Mouse (Mus musculus) heart, adult 8-10 months (tissue): ENCODE data around the gene C7. TPM values are rescaled to one million over a fixed set of nuclear protein-coding genes. Genes with fewer than 3 reads are reported as not detected.
"Not testable (repeated sequence)": the region's sequence is repeated elsewhere in the genome, so short reads cannot be mapped to it uniquely, and the experiment has no call there.

Source experiments
- DNase-seq: peaks from one replicate; pipeline ENCODE4 v3.0.0; 2022; ENCODE audit warnings: low spot score
- total RNA-seq, 4 experiments: library from RNA; stranded (reverse); gene quantifications; 2 replicates each; pipeline ENCODE4 v1.2.4; 2022

C7 gene
- total RNA-seq: 1 to 10 TPM in 2 of 4 experiments, under 1 TPM in 2; 0.65 to 5.3 (median 2.5) TPM

- DNase-seq: peak; percentile 58
Measured at GRCm38 (mm10) chr15:5063635-5064034, at the start of gene C7. Gene C7, minus strand, starts transcription at chr15:5063740.

DNA sequence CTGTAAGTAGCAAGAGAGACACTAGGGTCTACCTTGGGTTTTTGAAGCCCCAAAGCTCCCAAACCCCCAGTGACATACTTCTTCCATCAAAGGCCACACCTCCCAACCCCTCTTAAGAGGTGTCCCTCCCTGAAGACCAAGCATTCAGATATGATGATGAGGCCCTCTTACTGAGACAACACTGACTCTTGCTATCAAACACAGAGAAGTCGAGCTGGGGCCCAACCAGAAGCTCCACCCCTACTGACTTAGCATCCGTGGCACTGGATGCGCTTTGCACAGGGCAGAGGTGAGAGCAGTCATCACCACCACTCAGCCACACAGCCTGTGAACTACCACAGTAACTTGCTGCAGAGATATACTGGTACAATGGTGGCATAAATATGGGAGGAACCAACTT, 49.1 kb upstream of the C7 start:
- no peak for DNase-seq

GRCm38 (mm10) chr15:5108655-5109040, 45.1 kb upstream of the C7 start:
- peak; percentile 11 for DNase-seq

DNA sequence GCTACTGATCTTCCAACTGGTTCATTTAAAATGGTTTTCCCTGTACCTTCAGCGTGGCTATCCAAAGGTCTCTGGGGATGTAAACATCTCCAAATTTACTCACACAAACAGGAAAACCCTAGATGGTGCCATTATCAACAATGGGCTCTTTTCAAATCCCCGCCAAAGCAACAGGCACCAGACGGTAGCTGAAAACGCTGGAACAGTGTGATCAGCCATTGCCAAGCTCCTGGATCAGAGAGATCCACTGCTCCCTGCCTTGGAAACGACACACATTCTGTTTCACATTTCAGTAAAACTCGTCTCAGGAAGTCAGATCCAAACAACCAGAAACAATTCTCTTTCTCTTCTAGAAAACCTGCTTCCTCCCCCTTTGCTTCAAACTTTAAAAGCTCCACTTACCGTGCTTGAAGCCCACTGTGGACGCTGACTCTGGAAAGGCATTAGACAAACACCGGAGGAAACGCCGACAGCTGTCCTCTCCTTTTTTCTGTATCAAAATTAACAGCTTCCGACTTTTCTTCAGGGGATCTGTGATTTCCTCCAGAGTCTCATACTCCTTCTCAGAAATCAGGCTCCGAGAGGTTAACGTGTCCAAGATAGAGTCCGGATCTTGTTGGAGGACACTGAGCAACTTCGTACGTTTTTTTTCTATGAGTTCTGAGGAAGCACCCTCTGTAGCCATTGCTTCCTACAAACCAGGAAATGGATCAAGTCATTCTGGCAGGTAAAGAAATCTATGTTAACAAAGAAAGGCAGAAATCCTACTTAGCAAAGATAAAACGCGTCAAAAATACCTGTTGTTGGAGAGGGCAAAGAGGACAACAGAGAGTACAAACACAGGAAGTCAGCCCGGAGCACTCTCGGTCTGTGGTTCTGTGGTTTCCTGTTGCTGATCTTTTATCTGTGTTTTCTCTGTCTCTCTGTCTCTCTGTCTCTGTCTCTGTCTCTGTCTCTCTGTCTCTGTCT, 44.4 kb upstream of the C7 start, which contains the start of gene Card6:
Gene Card6, minus strand, starts transcription at position 854 of the 969 bp plus-strand sequence.
- peak; percentile 32 for DNase-seq

GRCm38 (mm10) chr15:5106293-5106692, 42.8 kb upstream of the C7 start:
- DNase-seq: peak; percentile 40

GRCm38 (mm10) chr15:5105891-5106290, 42.4 kb upstream of the C7 start:
- DNase-seq: no peak

- no peak for DNase-seq
Measured at GRCm38 (mm10) chr15:5102312-5102711, 38.8 kb upstream of the C7 start.

DNA sequence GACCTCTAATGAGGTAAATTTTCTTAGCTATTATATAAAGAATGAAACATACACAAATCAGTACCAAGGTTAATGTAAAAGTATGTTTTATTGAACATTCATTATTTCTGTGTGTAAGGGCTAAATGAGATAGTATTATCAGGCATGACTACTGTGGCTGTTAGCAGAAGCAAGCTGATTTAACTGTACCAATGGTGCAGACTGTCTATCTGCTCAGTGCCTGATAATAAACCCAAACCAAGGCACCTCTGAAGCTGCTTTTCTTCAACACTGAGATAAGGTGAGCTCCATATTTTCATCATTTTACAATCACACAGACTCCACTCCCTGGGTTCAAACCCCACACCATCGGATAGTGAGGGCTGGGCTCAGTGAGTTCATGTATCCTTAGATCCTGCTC, 33.8 kb upstream of the C7 start:
- no peak for DNase-seq

- DNase-seq: no peak
Measured at GRCm38 (mm10) chr15:5095534-5096301, 32.2 kb upstream of the C7 start.

DNA sequence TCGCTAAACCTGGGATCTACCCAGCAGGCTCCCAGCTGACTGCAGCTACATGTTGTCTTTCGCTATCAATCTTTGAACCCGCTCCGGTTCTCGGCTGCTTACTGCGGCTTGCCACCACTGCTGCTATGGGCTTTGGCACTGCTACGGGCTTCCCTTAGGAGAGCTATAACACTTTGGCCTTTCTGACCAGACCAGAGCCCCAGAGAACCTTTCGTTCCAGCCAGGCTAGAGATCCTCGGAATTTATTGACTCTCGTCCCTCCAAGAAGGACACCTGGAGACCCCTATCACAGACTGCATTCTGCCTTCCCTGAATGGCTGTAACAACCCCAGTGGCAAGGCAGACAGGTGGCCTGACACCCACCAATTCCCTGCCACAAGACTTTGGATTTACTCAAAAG, 26.6 kb upstream of the C7 start:
- DNase-seq: no peak

DNA sequence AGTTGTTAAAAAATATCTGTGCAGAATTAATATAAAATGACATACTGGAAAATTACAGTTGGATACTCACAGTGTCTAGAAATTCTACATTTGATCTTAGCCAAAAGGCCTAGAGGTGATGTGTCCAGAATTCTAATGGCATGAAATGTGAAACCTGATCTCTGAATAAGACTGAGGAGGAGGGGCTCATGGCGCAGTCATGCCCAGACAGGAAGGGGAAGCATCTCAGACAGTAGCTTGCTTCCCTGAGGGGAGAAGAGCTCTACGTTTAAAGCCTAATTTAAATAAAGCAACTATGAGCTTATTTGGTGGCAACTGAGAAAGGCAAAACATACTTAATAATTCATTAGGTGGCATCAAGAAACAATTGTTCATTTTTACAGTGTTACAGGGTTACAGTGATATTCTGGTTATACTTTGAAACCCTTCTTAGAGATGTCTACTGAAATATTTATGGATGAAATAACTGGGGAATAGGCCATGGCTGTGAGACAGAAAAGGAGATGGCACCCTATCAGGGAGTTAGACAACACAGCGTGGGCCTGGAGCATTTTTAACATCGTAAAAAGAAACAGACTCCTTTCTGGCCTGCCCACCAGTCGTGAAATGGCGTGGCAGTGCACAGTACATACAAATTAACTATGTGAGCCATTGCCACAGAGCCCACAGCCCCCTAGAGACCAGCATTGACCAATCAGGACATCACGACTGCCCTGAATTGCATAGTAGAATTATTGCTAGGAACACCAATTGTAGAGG, 25.5 kb upstream of the C7 start:
- DNase-seq: no peak

DNA sequence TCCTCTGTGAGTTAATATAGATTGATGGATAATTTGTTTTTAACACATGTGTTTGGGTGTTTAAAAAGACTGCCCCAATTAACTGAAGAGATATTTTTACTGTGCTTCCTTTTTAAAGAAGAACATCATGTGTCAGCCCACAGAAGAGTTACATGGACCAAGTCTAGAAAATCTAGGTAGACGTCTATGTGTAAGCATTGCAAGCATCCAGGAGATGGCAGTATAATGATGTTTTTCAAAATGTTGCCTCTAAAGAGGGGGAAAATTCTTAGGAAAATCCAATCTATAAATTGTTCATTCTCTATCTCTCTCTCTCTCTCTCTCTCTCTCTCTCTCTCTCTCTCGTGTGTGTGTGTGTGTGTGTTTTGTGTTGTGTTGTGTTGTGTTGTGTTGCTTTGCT, 22.6 kb upstream of the C7 start:
- DNase-seq: no peak

DNA sequence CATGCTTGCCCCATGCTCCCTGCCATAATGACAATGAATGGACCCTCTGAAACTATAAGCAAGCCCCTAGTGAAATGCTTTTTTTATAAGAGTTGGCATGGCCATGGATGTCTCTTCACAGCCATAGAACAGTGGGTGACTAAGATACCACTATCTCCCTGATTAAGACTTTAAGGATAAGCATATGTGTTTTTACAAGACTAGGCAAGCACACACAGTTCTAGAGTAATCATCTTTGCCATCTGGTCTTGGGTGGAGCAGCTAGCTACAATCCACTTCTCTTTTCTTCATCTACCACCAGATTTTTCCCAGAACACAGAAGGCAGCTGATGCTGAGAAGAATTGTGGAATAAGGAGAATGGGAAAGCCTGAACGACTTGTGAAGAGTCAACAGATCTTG, 17.7 kb upstream of the C7 start:
- DNase-seq: no peak

GRCm38 (mm10) chr15:5068801-5069518, 5.4 kb upstream of the C7 start:
- peak; percentile 39 for DNase-seq

DNA sequence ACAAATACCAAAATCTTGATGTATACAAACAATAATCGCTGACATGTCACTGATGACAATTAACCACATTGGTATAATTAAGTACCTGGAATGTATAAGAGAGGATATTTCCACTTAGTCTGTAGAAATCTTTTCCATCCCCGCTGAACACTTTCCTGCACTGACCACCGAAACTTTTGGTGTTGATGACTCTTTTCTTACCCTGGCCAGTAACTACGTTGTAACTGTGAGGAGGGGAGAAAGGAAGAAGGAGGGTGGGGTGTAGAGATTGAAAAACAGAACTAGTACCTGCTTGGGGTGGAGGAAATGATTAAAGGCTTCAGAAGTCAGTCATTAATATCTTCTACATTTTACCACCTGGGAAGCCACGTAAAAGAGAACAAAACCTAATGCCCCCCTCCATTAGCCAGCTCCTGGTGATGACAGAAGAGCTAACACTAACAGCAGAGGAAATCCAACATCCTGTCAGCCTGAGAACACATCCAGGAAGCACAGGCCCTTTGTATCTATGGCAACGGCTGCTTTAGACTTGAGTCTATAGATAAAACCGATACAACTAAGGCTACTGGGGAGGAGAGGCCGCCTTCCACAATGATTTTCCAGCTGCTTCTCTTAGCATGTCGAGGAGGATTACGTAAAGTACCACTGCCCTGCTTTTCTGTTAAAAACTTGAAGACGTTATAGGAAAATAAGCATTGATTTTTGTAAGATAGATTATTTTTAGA, 17.8 kb downstream of the C7 start:
- peak; percentile 2 for DNase-seq

DNA sequence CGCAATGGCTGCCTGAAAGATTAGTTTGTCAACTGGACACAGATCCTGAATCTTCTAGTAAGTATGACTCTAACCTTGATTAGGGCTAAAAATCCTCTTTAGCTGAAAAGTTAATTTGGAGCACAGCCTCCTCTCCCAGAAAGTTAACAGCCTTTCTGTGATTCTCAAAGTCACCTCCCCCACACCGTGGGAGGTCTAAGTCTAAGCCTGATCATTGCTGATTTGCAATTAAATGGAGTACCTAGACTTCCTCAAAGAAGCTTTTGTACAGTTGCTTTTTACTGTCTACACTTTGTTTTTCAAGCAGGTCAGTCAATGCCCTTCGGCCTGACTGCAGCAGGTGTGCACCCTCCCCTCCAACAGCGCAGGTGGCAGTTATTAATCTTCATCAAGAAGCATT, 34.3 kb downstream of the C7 start:
- no peak for DNase-seq

DNA sequence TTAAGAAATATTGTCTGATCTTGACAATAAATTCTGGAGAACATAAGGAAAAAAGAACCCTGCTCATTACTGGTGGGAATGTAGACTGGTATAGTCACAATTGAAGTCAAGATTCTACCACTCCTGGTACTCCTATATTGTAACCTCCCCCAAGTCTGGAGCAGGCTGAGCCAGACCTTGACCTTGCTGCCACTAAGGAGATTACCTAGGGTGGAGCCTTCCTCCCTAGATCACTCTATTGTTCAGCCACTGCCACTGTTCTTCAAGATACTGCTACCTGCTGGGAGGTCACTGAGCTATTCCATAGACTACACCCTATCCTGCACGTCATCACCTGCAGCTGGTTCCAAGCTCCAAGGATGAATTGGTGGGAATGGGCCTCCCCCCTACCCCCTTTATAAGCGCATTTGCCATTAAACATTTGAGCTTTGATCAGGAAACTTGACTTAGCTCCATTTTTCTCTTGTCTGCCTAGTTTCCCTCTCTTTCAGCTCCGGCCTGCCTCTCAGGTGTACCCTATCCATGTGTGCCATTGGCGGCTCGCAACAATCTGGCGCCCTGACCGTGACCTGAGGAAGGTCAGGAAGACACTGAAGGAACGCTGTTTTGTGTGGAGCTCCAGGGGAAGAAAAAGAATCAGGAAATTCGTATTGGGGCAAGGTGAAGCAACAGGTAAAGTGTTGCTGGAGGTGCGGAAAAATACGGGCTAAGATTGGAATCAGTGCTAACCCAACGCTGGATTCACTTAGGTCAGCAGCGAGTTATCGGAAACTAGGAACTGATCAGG, 39.9 kb downstream of the C7 start:
- DNase-seq: not testable (repeated sequence)

GRCm38 (mm10) chr15:5009644-5010107, 53.9 kb downstream of the C7 start:
- no peak for DNase-seq

DNA sequence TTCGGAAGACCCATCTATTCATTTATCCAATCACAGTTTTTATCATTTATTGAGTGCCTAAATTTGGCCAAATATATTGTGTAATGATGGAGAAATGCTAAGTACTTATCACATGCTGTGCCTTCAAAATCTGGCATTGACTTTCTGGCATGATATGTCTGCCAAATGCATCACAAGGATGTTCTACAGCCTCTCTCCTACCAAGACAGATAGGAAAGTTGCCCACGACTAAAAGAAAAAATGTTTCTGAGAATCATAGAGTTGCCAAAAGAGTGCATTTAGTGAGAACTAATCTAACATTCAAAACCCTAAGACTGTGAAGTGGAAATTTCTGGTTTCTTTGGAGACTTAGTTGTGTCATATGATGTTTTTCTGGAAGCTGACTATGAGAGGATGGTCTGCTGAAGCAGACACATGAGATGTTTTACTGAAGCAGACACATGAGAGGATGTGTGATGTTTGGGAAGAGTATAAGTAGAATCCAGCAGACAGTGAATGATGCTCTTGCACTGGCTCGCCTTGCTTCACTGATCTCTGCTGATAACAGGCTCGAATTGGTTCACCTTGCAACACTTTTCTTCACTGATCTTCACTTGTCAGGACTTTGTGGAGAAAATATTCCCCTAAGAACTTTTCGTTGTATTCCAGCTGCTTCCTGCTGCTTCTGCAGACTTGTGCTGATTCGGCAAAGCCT, 59.9 kb downstream of the C7 start:
- DNase-seq: peak; percentile 38
